Mouse (Mus musculus) midbrain, embryonic 14.5 days (tissue): ENCODE measurements around the gene Lypd6b. TPM values are rescaled to one million over a fixed set of nuclear protein-coding genes. Genes with fewer than 3 reads are reported as not detected.

Experiments used
- ATAC-seq: fragments of 200-750 bp; cut with Nextera tagmentation; 2 replicates; pipeline ENCODE4 v1.8.0; 2017; ENCODE audit warnings: moderate number of reproducible peaks, moderate library complexity; ENCODE audit not compliant: low FRiP score, low TSS enrichment
- DNase-seq: peaks from one replicate; pipeline ENCODE4 v3.0.0-alpha.2; 2015
- H3K27ac ChIP-seq: fragments of 300-500 bp; sonication (generic); replicated peaks from 2 replicates; pipeline ENCODE4 v1.5.1; 2014; ENCODE audit warnings: mild to moderate bottlenecking, low read depth, low read length, moderate library complexity
- H3K27me3 ChIP-seq: fragments of 300-500 bp; sonication (generic); 2 replicates; pipeline ENCODE4 v1.6.1; 2014; ENCODE audit warnings: low read length, control low read depth, mixed read lengths; ENCODE audit not compliant: control insufficient read depth, insufficient read depth
- H3K36me3 ChIP-seq: fragments of 300-500 bp; sonication (generic); 2 replicates; pipeline ENCODE4 v1.6.1; 2014; ENCODE audit warnings: low read length, control low read depth; ENCODE audit not compliant: control insufficient read depth, insufficient read depth
- H3K4me1 ChIP-seq: fragments of 300-500 bp; sonication (generic); 2 replicates; pipeline ENCODE4 v1.6.1; 2014; ENCODE audit warnings: mild to moderate bottlenecking, antibody characterized with exemption, low read length, control low read depth; ENCODE audit not compliant: control insufficient read depth, insufficient read depth
- H3K4me2 ChIP-seq: fragments of 300-500 bp; sonication (generic); 2 replicates; pipeline ENCODE4 v1.6.1; 2014; ENCODE audit warnings: mild to moderate bottlenecking, low read length, moderate library complexity
- H3K4me3 ChIP-seq: fragments of 300-500 bp; sonication (generic); replicated peaks from 2 replicates; pipeline ENCODE4 v1.5.1; 2014; ENCODE audit warnings: low read depth, low read length
- H3K9ac ChIP-seq: fragments of 300-500 bp; sonication (generic); replicated peaks from 2 replicates; pipeline ENCODE4 v1.6.1; 2014; ENCODE audit warnings: mild to moderate bottlenecking, low read length, moderate library complexity
- H3K9me3 ChIP-seq: fragments of 300-500 bp; sonication (generic); 2 replicates; pipeline ENCODE4 v1.6.1; 2016; ENCODE audit warnings: low read length, control low read depth, mixed read lengths; ENCODE audit not compliant: control insufficient read depth
- WGBS: fragments of 180-500 bp; shearing (Covaris S2); extraction: QIAGEN DNeasy Blood & Tissue Kit; methylation state at CpG from one replicate; pipeline ENCODE4 v1.1.7; 2014; 5-methylcytosine and 5-hydroxymethylcytosine counted together
- polyA plus RNA-seq: library from polyadenylated mRNA; unstranded; fragments of >200 nt; fragmentation: Nextera tagmentation; extraction: Ambion mirVana; gene quantifications from 2 replicates; pipeline ENCODE4 v1.2.1, GENCODE M21; 2014

Gene Lypd6b
- polyA plus RNA-seq, result 8.7 and 9.7 TPM in 2 replicates

DNA sequence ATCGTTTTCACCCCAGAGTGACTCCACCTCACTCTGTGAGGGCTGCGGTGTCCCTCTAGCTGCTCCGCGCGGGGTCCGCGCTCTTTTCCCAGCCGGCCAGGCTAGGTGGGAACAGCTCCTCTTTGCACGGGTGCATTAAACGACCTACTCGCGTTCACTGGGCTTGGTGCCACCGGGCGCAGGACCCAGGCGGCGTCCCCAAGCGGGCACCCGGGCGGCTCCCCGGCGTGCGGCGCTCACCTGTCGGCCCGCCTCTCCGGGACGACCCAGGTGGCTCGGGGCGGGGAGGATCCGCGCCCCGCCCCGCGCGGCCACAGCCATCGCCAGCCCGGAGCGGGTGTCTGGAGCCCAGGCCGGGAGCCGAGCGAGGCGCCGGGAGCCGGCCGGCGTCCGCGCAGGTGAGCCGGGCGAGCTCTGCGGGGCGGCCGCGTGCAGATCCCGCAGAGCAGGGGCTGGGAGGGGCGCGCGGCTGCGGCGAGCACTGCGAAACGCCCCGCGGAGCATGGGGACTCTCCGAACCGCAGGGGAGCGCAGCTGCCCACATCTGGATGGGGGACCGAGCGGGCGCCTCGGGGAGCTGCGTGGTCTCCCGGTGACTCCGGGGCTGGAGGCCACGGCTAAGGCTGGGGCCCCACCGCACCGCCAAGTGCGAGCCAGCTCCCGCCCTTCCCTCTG, at the start of gene Lypd6b:
Lypd6b (plus strand) TSS at position 313 of the 675 bp plus-strand sequence.
- Histone ChIP-seq H3K4me3 (peak within 1 kb of the TSS; percentile 60), H3K9ac (peak within 1 kb of the TSS; percentile 67), H3K27ac (0 out of 2 replicates have a peak within 1 kb of the TSS, but pooled peaks have one; percentile 5), H3K4me2 (peak within 1 kb of the TSS; percentile 100), H3K4me1 (peaks cover 5% of the 10 kb centered on the region; the same call in 1 of the 2 replicates), H3K27me3 (peaks cover 21% of the 10 kb centered on the region), H3K9me3 (no peaks in the 10 kb centered on the region), H3K36me3 (no peaks in the 10 kb centered on the region)
- ATAC-seq (peak; percentile 57), DNase-seq (peak; percentile 68)
- WGBS, result under 1% methylated on average over 78 of the region's 79 CpGs

DNA sequence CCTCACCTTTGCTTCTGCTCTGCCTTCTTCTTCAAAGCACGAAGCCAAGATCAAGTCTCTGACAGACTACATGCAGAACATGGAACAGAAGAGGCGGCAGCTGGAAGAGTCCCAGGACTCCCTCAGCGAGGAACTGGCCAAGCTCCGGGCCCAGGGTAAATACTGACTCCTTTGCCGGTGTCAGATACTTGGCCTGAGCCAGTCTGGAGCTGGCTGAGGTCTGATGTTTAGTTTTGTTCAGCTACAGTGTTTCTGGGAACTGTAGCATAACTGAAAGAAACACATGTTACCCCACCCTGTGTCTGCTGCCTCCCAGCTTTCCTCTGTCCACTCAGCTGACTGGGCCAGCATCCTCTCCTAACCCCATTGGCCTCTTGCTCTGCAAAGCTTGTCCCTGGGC, 48.4 kb upstream of the Lypd6b start:
- H3K4me3 ChIP-seq, result no peak overlapping the region
- ATAC-seq (no peak), DNase-seq (no peak)
- no peaks in the 10 kb centered on the region for H3K4me1 ChIP-seq
- 0 out of 2 replicates have a peak overlapping the region, but pooled peaks have one; percentile 26 for H3K9ac ChIP-seq
- WGBS, result 92% methylated on average over 5 of the region's 5 CpGs
- H3K27me3 ChIP-seq, result no peaks in the 10 kb centered on the region
- H3K9me3 ChIP-seq, result no peaks in the 10 kb centered on the region
- H3K4me2 ChIP-seq, result no peak overlapping the region
- H3K27ac ChIP-seq, result no peak overlapping the region
- H3K36me3 ChIP-seq, result peaks cover 68% of the 10 kb centered on the region

DNA sequence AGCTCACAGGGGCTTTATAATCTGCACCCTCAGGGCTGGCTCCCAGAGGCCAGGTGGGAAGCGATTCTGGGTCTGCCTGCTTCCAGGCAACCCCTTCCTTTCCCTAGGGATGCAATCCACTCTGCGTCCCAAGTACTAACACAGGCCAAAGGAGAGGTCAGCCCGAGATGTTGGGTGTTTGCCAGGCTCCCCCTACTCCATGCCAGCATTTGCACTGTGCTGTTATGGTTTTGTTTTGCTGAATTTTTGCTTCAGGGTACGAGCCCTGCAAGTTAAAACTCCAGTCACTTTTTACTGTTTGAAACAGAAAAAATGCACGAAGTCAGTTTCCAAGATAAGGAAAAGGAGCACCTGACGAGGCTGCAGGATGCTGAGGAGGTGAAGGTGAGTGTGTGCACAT, 46.5 kb upstream of the Lypd6b start:
- H3K27ac ChIP-seq, result 0 out of 2 replicates have a peak overlapping the region, but pooled peaks have one; percentile 60
- 72% methylated on average over 6 of the region's 6 CpGs for WGBS
- no peak overlapping the region for H3K4me3 ChIP-seq
- no peak overlapping the region for H3K9ac ChIP-seq
- DNase-seq (no peak), ATAC-seq (no peak)
- H3K4me1 ChIP-seq, result peaks cover 2% of the 10 kb centered on the region; the same call in 1 of the 2 replicates
- H3K36me3 ChIP-seq, result peaks cover 79% of the 10 kb centered on the region
- no peaks in the 10 kb centered on the region for H3K27me3 ChIP-seq
- H3K4me2 ChIP-seq, result no peak overlapping the region
- no peaks in the 10 kb centered on the region for H3K9me3 ChIP-seq

DNA sequence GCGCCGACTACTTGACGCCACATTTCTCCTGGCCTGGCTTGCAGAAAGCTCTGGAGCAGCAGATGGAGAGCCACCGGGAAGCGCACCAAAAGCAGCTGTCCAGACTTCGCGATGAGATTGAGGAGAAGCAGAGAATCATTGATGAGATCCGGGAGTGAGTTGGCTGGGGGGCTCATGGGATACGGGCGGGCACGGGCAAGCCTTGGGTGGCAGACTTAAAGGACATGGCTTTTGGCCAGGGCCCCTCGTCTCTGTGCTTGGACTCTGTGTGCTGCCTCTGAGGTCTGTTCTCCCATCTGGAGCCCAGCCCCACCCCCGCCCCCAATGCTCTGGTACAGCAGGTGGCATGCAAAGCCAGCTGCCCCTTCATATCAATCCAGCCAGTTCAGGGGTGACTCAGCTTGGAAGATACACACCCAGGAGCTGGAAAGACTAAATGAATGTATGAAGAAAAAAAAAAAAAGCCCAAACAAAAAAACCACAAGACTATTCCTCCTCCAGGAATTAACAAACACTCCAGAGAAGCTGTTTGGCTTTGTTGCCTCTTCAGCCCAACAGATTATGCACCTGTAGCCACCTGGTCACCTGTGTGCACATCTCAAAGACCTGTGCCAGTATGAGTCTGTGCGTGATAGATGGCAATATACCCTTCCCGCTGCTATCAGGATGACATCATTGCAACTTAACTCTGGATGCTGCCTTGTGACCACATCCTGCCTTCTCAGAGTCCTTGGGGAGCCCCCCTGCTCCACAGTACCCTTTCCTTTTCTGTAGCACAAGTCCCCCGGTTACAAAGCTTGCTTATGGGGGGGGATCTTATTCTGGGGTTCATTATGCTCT, 45.4 kb upstream of the Lypd6b start:
- Histone ChIP-seq H3K9ac (no peak overlapping the region), H3K4me2 (no peak overlapping the region), H3K27me3 (no peaks in the 10 kb centered on the region), H3K36me3 (peaks cover 81% of the 10 kb centered on the region), H3K9me3 (no peaks in the 10 kb centered on the region), H3K4me3 (no peak overlapping the region), H3K27ac (peak overlapping the region; percentile 60), H3K4me1 (peaks cover 2% of the 10 kb centered on the region; the same call in 1 of the 2 replicates)
- peak; percentile 62 for ATAC-seq
- WGBS, result 59% methylated on average over 16 of the region's 16 CpGs
- peak; percentile 49 for DNase-seq

DNA sequence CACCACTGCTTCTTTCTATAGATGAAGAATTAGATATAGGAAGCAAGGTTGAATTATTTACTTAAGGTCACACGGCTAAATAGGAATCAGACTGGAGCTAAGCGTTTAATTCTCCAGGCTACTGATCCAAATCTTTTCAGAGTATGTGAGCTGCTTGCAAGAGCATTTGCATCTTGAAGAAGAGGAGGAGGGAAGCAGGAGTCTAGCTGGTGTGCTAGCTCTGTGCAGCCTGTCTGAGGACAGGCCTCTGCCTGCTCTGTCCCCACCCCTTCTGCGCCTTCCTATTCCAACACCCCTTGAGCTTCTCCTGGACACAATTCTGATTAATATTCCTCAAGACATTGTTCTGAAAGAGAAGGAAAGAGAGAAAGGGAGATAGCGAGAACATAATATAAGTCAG, 44.6 kb upstream of the Lypd6b start:
- Histone ChIP-seq H3K4me3 (no peak overlapping the region), H3K36me3 (peaks cover 83% of the 10 kb centered on the region), H3K4me2 (no peak overlapping the region), H3K27me3 (no peaks in the 10 kb centered on the region), H3K9me3 (no peaks in the 10 kb centered on the region), H3K9ac (no peak overlapping the region), H3K27ac (0 out of 2 replicates have a peak overlapping the region, but pooled peaks have one; percentile 37), H3K4me1 (peaks cover 2% of the 10 kb centered on the region; the same call in 1 of the 2 replicates)
- WGBS, result 68% methylated on average over 4 of the region's 4 CpGs
- no peak for ATAC-seq
- no peak for DNase-seq

DNA sequence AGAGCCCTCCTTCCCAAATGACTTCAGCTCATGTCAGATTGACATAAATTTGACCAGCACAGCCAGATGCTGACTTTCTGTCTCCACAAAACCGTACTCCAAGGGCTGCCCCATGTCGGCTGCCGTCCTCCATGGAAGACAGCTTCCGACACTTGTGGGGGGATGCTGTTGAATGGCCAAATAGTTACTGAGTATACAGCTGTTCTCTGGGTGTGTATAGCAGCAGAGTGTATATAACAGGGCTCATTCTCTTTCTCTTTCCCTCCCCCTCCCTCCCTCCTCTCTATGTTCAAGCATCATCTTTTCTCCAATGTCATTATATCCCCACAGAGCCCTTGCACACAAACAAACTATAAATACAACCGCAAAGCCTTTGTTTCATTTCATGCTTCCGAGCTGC, 43.7 kb upstream of the Lypd6b start:
- WGBS, result 76% methylated on average over 6 of the region's 6 CpGs
- ATAC-seq (no peak), DNase-seq (no peak)
- peaks cover 2% of the 10 kb centered on the region; the same call in 1 of the 2 replicates for H3K4me1 ChIP-seq
- H3K36me3 ChIP-seq, result peaks cover 82% of the 10 kb centered on the region
- H3K27me3 ChIP-seq, result no peaks in the 10 kb centered on the region
- no peaks in the 10 kb centered on the region for H3K9me3 ChIP-seq
- no peak overlapping the region for H3K4me2 ChIP-seq
- no peak overlapping the region for H3K27ac ChIP-seq
- no peak overlapping the region for H3K4me3 ChIP-seq
- no peak overlapping the region for H3K9ac ChIP-seq

DNA sequence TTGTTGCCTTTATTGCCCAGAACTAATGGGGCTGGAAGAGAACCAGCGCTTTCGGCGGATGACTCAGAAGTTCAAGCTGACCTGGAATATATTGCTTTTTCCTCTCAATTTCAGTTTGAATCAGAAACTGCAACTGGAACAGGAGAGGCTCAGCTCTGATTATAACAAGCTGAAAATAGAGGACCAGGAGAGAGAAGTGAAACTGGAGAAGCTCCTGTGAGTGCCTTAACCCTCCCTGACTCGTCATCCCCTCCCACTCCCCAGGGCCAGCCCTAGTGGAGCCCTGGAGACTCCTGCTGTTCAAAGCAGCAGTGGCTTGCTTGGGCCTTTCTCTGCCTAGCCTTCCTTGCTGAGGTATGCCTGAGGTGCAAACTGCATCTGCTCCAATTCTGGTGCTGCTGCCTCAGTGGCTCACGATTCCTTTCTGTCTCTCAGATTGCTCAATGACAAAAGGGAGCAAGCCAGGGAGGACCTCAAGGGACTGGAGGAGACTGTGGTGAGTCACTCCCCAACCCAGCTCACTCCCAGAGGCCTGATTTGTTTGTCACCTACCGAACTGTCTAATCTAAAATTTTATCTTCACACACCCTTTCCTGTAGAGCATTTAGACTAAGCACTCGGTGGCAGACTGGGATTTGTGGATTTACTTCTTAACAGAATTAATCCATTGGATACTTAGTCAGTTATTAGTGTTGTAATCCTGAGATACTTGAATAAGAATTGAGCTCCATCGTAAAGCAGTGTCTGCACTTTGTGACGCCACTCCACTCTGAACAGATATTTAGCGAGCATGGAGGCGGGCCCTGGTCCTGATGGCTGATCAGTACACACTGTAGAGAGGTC, 43.0 kb upstream of the Lypd6b start:
- no peaks in the 10 kb centered on the region for H3K9me3 ChIP-seq
- peak overlapping the region; percentile 42 for H3K27ac ChIP-seq
- H3K4me2 ChIP-seq, result no peak overlapping the region
- peaks cover 82% of the 10 kb centered on the region for H3K36me3 ChIP-seq
- DNase-seq (no peak), ATAC-seq (no peak)
- H3K9ac ChIP-seq, result no peak overlapping the region
- H3K4me1 ChIP-seq, result peaks cover 2% of the 10 kb centered on the region; the same call in 1 of the 2 replicates
- no peak overlapping the region for H3K4me3 ChIP-seq
- no peaks in the 10 kb centered on the region for H3K27me3 ChIP-seq
- 57% methylated on average over 11 of the region's 11 CpGs for WGBS

DNA sequence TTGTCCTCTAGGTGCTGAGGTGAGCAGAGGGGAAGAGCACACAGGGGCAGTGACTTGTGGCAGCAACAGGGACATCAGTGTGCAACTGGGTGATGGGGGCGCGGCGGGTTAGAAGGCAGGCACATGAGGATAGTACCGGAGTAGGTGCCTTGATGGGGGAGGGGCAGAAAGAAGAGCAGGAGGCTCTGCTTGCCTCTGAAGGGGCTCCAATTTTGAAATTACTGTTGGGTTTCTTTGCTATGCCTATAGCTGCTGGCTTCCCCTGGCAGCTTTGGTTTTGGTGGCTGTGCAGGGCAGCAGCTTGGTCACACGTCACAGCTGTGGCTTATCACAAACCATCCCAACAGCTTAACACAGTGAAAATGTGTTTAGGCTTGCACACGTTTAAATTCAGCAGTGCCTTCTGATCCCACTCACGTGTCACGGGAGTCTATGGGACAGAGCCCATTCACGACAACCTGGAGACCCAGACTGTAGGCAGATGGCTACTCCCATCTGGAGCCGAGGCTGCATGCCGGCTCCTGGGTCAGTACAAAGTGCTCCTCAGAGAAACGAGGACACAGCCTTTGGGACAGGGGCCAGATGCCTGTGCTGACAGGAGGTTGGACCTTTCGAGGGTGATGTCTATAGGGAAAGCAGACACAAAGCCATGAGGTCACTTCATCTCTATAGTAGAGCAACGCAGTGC, 42.2 kb upstream of the Lypd6b start:
- no peak overlapping the region for H3K4me2 ChIP-seq
- DNase-seq (no peak), ATAC-seq (no peak)
- no peaks in the 10 kb centered on the region for H3K9me3 ChIP-seq
- H3K27ac ChIP-seq, result peak overlapping the region; percentile 41
- no peak overlapping the region for H3K9ac ChIP-seq
- peaks cover 2% of the 10 kb centered on the region; the same call in 1 of the 2 replicates for H3K4me1 ChIP-seq
- WGBS, result 71% methylated on average over 14 of the region's 14 CpGs
- H3K4me3 ChIP-seq, result no peak overlapping the region
- no peaks in the 10 kb centered on the region for H3K27me3 ChIP-seq
- peaks cover 88% of the 10 kb centered on the region for H3K36me3 ChIP-seq
